Mouse (Mus musculus): ENCODE data around the gene Gm5414.

The Gm5414 gene

DNA sequence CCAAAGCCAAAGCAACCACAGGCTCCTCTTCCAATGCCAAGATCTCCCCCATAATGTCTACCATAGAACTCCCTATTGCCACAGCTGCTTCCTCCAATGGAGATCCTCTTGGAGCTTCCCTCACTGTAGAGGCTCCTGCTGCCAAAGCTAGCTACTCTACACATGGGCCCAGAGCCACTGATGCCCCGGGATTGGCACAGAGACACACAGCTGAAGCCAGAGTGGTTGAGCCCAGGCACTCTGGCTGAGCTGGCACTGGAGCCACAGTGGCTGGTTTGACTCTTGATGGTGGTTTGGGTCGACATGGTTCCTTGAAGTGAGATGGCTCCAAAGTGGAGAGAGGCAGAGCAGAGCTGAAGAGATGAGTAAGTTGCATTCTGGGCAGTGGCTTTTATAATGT, at the start of gene Gm5414:
Gene Gm5414, minus strand, starts transcription at position 305 of the 400 bp plus-strand sequence.
- DNase-seq (ENCODE audit: low read depth, low spot score), result no peak

DNA sequence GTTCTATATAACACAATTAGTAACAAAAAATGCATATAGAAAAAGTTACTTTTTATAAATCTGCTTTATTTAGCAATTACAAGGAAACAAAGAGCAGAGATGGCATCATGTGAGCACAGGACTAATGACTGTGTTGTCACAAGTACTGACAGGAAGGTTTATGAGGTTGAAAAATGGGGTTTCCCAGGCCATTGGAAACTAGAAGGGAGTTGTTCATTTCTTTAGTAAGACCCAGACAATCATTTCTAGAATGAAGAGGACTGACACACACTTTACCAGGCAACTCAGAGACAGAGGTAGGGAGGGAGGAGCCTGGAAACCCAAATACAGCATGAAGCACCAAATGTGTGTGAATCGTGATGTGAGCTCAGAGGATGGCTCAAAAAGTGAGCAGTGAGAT, 48.0 kb upstream of the Gm5414 start:
- no peak for DNase-seq (ENCODE audit: low read depth, low spot score)

DNA sequence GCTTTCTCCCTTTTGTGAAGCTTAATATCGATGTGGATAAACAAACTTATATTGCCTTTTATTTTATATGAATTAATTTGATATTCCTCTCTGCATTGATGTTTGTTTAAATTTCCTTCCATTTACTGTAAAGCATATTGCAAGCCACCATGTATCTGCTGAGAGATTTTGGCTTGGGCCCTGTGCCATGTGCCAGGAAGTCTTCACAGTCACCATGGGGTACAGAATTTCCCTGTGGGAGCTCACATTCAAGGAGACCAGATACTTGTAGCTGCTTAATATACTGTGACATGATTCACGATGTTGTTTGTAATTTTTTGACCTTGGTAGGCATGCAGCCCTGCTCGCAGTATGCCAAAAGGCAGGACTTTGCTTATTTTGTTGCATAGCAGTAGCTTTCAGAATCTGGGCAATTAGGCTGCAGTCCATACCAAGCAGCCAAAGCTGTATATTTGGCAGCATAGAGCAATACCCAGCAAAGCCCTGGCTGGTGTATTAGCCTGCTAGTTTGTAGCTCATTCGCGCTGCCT, 24.8 kb upstream of the Gm5414 start:
- DNase-seq (ENCODE audit: low read depth, low spot score), result no peak

DNA sequence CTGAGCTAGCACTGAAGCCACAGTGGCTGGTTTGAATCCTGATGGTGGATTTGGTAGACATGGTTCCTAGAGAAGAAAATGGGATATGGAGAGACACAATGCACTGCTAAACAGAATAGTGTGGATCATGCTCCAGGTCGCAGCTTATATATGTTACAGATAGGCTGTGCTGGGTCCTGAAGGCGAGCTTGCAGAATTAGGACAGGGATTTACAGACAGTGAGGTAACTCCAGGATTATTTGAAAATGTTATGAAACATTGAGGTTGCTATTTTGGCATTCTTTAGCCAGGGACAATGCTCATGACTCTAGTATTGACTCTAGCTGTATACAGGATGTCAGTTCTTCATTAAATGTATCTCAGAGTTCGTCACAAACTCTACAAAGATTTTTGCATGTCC, 19.3 kb upstream of the Gm5414 start, which contains the start of gene Gm5478:
Gene Gm5478, minus strand, starts transcription at position 101 of the 400 bp plus-strand sequence.
- no peak for DNase-seq (ENCODE audit: low read depth, low spot score)

DNA sequence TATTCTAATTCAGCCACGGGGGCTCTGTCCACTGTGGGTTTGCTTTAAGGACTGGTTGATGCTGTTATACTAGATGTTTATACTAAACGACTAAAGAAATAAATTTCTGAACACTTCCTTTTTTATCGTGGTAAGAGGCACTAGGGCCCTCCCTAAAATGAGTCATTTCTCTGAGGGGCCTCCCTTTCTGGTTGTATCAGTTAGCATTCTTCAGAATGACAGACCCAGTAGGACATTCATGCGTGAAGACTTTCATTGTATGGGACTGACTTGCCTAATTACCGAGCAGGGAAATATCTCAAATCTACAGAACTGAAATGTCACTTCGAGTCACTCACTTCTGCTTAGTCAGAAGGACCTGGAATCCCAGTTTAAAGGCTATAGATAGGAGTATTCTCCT, 28.9 kb downstream of the Gm5414 start:
- no peak for DNase-seq (ENCODE audit: low read depth, low spot score)

DNA sequence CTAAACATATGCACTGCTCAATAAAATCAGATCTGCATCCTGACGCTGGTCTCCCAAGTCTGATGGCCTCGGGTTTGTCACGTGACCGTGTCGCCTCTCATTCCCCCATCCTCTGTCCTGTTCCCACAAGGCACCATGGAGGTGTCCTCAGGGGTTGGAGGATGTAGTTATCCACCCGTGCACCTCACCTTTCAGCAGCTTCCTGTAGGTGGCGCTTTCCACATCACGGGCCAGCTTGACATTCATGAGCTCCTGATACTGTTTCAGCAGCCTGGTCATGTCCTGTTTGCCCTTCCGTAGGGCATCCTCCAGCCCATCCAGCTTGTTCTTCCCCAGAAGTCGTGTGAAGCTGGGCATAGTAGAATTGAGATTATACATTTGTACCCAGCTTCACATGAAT, 39.8 kb downstream of the Gm5414 start:
- DNase-seq (ENCODE audit: low read depth, low spot score), result no peak

DNA sequence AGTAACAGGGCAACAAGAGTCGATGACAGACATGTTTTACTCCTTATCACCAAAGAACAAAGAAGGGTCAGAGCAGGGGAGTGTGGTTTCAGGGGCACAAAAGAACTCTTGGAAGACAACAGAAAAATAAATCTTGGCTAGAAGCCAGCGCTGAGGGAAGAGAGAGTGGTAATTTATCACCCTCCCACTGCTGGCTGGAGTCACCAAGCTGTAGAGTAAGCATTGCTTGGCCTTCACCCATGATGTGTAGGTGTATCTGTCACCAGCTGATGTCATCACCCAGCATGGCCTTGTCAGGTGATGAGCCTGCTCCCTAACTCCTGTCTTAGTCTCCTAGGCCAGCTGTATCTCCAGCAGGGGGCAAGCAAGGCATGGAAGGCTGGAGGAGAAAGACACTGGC, 43.5 kb downstream of the Gm5414 start:
- DNase-seq (ENCODE audit: low read depth, low spot score), result no peak

DNA sequence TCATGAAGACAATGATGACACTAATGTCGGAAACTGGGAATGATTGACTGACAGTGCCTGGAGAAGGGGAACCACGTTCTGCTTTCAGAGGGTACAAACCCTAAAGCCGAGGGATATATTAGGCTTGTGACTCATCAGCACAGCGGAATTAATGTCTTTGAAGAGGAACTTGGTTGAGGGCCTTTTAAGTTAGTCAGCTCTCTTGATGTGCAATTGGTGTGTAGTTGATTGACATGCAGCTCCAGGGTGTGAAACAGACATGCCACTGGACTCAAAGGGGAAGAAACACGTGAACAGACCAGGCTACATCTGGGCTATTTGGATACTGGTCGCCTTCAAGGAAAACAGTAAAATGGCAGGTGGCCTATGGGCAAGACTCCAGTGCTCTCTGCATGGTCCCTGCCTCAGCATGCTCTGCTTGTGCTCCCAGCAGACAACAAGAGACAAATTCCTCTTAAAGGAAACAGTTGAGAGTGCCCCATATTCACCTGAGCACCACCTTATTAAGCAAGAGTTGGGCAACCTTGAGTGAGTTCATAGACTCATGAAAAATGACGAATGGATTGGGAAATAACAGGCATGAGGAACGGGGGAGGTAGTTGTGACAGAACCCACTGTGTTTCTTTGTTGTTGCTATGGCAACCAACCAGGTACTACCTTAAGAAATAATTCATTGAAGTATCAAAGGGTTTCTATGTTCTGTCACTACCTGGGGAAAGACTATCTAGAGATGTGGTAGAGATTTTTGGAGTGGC, 44.6 kb downstream of the Gm5414 start:
- DNase-seq (ENCODE audit: low read depth, low spot score), result no peak

DNA sequence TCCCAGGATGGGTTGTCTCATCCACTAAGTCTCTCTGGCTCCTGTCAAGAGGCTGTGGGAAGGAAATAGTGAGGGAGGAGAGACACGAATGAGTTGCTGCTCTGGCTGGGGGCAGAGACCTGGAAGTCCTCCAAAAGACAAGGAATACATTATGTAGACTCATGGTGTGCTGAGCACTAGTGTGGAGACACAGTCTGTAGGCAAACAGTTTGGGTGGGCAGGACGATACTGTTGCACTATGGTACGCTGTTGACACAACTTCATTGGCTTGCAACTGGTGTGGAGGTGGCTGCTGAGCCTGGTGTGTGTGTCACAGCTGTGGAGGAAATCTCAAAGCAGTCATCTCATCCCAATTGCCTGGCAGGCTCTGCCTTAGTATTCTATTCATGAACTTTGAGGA, 46.3 kb downstream of the Gm5414 start:
- no peak for DNase-seq (ENCODE audit: low read depth, low spot score)

DNA sequence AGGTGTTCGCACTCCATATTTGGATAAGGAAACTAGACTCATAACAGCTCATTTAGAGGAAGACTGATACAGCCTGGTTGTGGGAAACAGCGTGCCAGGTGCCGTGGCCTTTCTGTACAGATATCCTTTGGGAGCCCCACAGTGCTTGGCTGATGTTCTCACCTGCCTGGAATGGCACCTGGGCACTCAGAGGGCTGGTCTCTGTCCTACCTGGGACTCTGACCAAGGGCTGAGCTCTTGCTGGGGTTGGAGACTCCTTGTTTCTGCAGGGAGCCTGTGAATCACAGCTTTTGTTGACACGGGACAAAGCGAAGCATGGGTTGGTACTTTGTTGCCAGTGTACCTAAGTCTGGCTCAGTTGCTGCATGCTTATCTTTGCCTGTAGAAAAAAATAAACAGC, 52.5 kb downstream of the Gm5414 start:
- no peak for DNase-seq (ENCODE audit: low read depth, low spot score)

Data from mesoderm, embryonic 11.5 days (tissue).